Mouse (Mus musculus) kidney, adult 18-20 months (tissue): Measurements from ENCODE around the gene Sema5a.

Experiments
- DNase-seq: peaks from one replicate; pipeline ENCODE4 v3.0.0; 2021

Sema5a gene

GRCm38 (mm10) chr15:32317074-32317473 is 72.5 kb downstream of the Sema5a start:
- DNase-seq = no peak

GRCm38 (mm10) chr15:32320739-32321138 is 76.1 kb downstream of the Sema5a start:
- DNase-seq = no peak

DNA sequence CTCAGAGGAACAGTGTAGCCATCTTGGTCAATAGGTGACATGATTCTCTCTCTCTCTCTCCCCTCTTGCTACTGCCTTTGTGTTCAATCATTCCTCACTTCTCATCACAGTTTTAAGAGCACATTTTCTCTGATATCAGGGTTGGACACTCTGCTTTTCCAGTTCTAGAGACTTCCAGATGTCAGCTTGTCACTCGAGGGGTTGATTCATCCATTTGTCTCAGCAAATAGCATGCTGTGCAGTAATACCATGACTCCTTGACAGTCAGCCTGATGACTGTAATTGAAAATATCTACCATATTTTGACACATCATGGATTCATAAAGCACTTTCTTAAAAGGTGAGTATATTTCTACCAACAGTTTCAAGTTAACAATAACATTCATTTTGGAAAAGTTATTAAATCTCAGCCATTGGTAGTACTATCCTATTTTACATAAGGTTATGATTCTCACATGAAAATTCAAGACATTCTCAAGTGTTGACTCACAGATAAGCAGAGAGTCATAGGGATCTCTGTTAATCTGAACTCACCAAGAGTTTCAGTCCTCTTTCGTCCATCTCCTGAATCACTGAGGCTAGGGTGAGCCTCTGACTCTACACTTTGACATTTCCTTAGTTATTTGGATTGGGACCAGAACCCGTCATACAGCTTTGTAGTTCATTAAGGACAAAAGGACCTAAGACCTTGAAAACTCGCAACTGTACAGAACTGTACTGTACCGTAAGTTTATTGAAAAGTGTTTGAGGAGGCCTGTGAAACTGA is 78.0 kb downstream of the Sema5a start:
- DNase-seq = no peak

DNA sequence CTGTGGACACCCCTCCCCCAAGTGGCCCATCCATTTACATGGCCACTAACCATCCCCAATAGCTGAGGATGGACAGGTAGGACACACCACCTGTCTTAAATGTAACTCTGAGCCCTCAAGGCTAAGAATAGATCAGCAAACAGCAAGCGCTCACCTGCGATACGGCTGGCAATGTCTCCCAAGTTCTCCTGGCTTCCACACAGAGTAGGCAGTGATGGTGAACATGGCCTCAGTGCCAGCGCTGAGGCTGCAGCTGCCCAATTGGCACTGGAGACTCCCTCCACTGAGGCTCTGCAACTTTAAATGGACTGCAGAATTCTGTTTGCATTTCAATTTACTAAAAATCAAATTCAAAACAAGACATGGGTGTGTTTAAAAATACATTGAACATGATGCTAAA is 78.6 kb downstream of the Sema5a start:
- no peak for DNase-seq

GRCm38 (mm10) chr15:32324105-32324504 is 79.5 kb downstream of the Sema5a start:
- DNase-seq = no peak

- no peak for DNase-seq
Observed at GRCm38 (mm10) chr15:32328370-32329004, 83.9 kb downstream of the Sema5a start.

GRCm38 (mm10) chr15:32329670-32330330 is 85.2 kb downstream of the Sema5a start:
- DNase-seq = no peak

DNA sequence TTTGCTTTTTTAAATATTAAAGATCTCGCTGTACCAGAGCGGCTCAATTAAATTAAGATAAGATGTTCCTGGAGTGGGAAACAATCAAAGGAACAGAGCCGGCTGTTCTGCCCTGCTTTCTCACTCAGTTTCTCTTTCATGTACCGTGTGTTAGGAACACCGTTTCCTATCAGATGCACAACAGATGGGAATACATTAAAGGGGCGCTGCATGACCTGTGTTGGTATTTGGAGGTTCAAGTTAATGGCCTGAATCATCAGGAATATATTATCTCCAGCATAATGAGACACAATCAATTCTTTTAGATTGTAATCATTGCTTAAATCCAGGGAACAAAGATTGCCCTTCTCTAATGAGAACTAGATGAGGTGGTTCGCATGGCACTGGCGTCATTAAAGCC is 85.8 kb downstream of the Sema5a start:
- no peak for DNase-seq

DNA sequence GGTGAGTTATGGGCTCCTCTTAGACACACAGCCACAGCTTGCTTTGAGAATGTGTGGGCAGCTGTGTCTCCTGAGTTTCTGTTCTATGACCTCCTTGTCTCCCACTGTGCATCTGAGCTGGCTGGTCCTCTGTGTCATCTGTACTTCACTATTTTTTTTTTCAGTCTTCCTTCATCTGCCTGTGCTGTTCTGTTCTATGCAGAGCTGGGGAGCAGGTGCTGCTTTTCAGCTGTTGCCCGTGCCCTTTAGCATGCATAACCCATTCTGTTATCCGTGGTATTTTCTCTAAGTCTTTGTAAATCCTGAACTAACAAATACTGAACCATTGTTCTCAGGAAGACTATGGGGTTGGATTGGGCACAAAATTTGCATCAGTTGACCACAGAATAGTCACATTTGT is 86.4 kb downstream of the Sema5a start:
- DNase-seq = no peak

GRCm38 (mm10) chr15:32333456-32333855 is 88.8 kb downstream of the Sema5a start:
- DNase-seq = no peak

- no peak for DNase-seq
Observed at GRCm38 (mm10) chr15:32337810-32338209, 93.2 kb downstream of the Sema5a start.

- no peak for DNase-seq
Observed at GRCm38 (mm10) chr15:32338721-32339290, 94.2 kb downstream of the Sema5a start.

DNA sequence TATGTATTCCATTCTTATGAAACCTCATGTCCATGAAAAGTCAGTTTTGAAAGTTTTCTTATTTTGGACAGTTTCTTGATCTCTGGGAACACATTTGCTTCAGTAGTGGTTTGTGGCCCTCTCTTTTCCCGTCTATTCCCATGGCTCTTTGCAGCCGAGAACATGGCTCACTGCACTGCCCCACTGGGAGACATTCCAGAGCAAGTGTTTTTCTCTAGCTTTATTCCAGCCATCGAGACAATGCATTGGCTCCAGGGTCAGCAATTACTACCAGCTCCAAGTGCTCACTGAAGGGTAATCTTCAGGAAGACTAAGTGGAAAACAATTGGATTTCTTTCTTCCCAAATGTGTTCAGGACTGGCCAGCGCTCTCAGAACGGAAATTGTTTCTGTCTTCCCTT is 94.8 kb downstream of the Sema5a start:
- no peak for DNase-seq

GRCm38 (mm10) chr15:32341423-32341822 is 96.8 kb downstream of the Sema5a start:
- no peak for DNase-seq

DNA sequence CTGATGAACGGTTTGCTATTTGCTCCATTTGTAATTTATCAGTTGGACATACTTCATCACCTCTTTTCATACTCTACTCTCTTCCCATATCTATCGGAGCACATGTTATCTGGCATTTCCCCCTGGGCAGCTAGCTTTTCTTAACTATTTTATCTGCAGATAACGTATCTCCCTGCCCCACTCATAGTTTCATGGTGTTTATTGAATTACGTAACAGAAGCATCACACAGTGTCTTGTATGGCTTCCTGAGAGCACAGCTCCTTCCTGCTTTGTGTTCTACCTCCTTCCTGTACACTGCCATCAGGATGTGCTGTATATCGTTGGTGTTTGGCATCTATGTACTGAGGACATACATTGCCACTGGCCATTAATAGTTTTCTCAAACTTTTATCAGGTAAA is 98.9 kb downstream of the Sema5a start:
- DNase-seq = no peak

- DNase-seq = no peak
Observed at GRCm38 (mm10) chr15:32347315-32347714, 102.7 kb downstream of the Sema5a start.

- DNase-seq = no peak
Observed at GRCm38 (mm10) chr15:32349276-32349675, 104.7 kb downstream of the Sema5a start.

GRCm38 (mm10) chr15:32352995-32353394 is 108.4 kb downstream of the Sema5a start:
- no peak for DNase-seq

GRCm38 (mm10) chr15:32353513-32353912 is 108.9 kb downstream of the Sema5a start:
- DNase-seq = no peak

DNA sequence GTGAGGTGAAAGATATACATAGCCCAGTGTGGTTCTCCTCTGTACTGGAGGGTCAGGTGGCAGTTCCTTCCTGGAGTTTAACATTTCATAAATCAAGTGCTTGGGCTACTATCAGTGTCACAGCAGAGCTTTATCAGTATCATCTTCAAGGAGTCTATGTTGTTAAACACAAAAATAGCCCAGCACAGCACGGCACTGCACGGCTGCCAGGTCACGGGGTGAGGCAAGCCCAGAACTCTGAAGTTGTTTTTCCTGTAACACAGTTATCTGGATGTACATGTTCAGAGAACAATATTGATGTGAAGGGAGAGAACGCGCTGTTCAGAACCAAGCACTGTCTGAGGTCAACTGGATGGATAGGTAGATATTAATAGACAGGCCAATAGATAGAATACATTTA is 112.2 kb downstream of the Sema5a start:
- no peak for DNase-seq

- no peak for DNase-seq
Observed at GRCm38 (mm10) chr15:32367841-32368240, 123.2 kb downstream of the Sema5a start.

DNA sequence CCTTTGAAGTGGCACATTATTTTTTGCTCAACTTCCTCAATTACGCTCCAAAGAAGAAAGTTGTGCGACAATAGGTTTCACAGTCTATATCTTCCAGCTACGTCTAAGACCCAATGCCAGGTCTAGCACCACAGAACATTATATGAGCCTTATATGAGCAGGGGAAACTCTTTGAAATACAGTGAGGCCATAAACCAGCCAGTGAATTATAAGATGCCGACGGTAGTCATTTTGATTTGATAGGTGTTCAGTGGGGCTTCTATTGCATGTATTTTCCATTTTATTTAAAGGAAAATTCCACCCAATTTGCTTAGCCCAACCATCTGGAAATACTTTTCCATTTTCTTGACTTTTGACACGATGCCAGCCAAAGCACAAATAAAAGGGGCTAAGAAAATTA is 126.3 kb downstream of the Sema5a start:
- no peak for DNase-seq

- DNase-seq = no peak
Observed at GRCm38 (mm10) chr15:32371385-32371784, 126.8 kb downstream of the Sema5a start.

- DNase-seq = no peak
Observed at GRCm38 (mm10) chr15:32376326-32376725, 131.7 kb downstream of the Sema5a start.
